Mouse (Mus musculus) liver, postnatal 0 days (tissue): ENCODE measurements around the gene Slc25a17. TPM values are rescaled to one million over a fixed set of nuclear protein-coding genes. Genes with fewer than 3 reads are reported as not detected.

Source experiments
- ATAC-seq: fragments of 200-750 bp; cut with Nextera tagmentation; 2 replicates; pipeline ENCODE4 v1.8.0; 2017; ENCODE audit warnings: mild to moderate bottlenecking, moderate library complexity
- DNase-seq: peaks from one replicate; pipeline ENCODE4 v3.0.0-alpha.2; 2016
- H3K27ac ChIP-seq: fragments of 300-500 bp; sonication (generic); 2 replicates; pipeline ENCODE4 v1.5.1; 2014; ENCODE audit warnings: antibody characterized with exemption, moderate library complexity, mild to moderate bottlenecking, low read depth
- H3K27me3 ChIP-seq: fragments of 300-500 bp; sonication (generic); 2 replicates; pipeline ENCODE4 v1.6.1; 2014; ENCODE audit warnings: low read length, control low read depth, mixed read lengths; ENCODE audit not compliant: insufficient read depth
- H3K36me3 ChIP-seq: fragments of 300-500 bp; sonication (generic); replicated peaks from 2 replicates; pipeline ENCODE4 v1.6.1; 2014; ENCODE audit warnings: mild to moderate bottlenecking, control low read depth, low read length, moderate library complexity, mixed read lengths; ENCODE audit not compliant: insufficient read depth
- H3K4me1 ChIP-seq: fragments of 300-500 bp; sonication (generic); 2 replicates; pipeline ENCODE4 v1.6.1; 2014; ENCODE audit warnings: antibody characterized with exemption, mild to moderate bottlenecking, control low read depth; ENCODE audit not compliant: insufficient read depth
- H3K4me2 ChIP-seq: fragments of 300-500 bp; sonication (generic); 2 replicates; pipeline ENCODE4 v1.6.1; 2014; ENCODE audit warnings: low read depth, mild to moderate bottlenecking, low read length, moderate library complexity, mixed read lengths
- H3K4me3 ChIP-seq: fragments of 300-500 bp; sonication (generic); 2 replicates; pipeline ENCODE4 v1.5.1; 2014; ENCODE audit warnings: low read depth, low read length
- H3K9ac ChIP-seq: fragments of 300-500 bp; sonication (generic); replicated peaks from 2 replicates; pipeline ENCODE4 v1.6.1; 2014; ENCODE audit warnings: mild to moderate bottlenecking, moderate library complexity
- H3K9me3 ChIP-seq: fragments of 300-500 bp; sonication (generic); 2 replicates; pipeline ENCODE4 v1.6.1; 2016; ENCODE audit warnings: mild to moderate bottlenecking, control low read depth, low read length, mixed read lengths
- CTCF ChIP-seq: sonication (generic); IDR thresholded peaks from 2 replicates; pipeline ENCODE4 v1.5.1; 2016; ENCODE audit warnings: antibody characterized with exemption, low read depth
- EP300 ChIP-seq: IDR thresholded peaks from 2 replicates; pipeline ENCODE4 v1.6.1; 2016; ENCODE audit warnings: antibody characterized with exemption, low read depth, mild to moderate bottlenecking
- WGBS: fragments of 180-500 bp; shearing (Covaris S2); extraction: QIAGEN DNeasy Blood & Tissue Kit; methylation state at CpG from one replicate; pipeline ENCODE4 v1.1.7; 2014; ENCODE audit not compliant: insufficient replicate concordance; 5-methylcytosine and 5-hydroxymethylcytosine counted together
- polyA plus RNA-seq: library from polyadenylated mRNA; unstranded; fragments of >200 nt; fragmentation: Nextera tagmentation; extraction: Ambion mirVana; gene quantifications from 2 replicates; pipeline ENCODE4 v1.2.1, GENCODE M21; 2015

The Slc25a17 gene
- polyA plus RNA-seq, 1 experiment from 2014 or later: 38.6 TPM

- no peak for DNase-seq
- no peak overlapping the region; the same call in 1 of the 2 replicates for H3K9ac ChIP-seq
- H3K9me3 ChIP-seq: no peaks in the 10 kb centered on the region
- H3K4me3 ChIP-seq: no peak overlapping the region
- 81% methylated on average over 2 of the region's 2 CpGs for WGBS
- H3K27ac ChIP-seq: no peak overlapping the region
- H3K36me3 ChIP-seq: peaks cover 5% of the 10 kb centered on the region; the same call in 1 of the 2 replicates
- no peak for TF ChIP-seq CTCF
- no peak overlapping the region for H3K4me2 ChIP-seq
- peaks cover 28% of the 10 kb centered on the region for H3K4me1 ChIP-seq
- no peak for ATAC-seq
- no peaks in the 10 kb centered on the region for H3K27me3 ChIP-seq
Observed at GRCm38 (mm10) chr15:81347466-81347865, 13.1 kb downstream of the Slc25a17 start.

DNA sequence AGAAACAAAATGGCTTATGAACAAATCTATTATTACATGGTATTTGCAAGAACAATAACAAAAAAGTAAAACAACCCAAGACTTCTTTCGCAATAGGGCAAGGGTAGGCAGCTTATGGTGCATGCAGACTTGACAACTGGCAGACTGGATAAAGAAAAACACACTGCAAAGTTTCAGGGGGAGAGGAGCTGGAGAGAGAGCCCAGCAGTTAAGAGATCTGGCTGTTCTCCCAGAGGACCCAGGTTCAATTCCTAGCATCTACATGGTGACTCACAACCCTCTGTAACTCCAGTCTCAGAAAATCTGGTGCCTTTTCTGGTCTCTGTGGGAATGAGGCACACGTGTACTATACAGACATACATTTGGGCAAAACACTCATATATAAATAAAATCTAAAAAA lies 19.2 kb downstream of the Slc25a17 start:
- WGBS: 83% methylated on average over 2 of the region's 2 CpGs
- Histone ChIP-seq H3K9ac (no peak overlapping the region), H3K27me3 (no peaks in the 10 kb centered on the region), H3K36me3 (peaks cover 18% of the 10 kb centered on the region), H3K4me1 (peaks cover 29% of the 10 kb centered on the region), H3K27ac (no peak overlapping the region), H3K4me2 (no peak overlapping the region), H3K9me3 (no peaks in the 10 kb centered on the region), H3K4me3 (no peak overlapping the region)
- no peak for ATAC-seq
- TF ChIP-seq CTCF (no peak), EP300 (no peak)
- DNase-seq: no peak

DNA sequence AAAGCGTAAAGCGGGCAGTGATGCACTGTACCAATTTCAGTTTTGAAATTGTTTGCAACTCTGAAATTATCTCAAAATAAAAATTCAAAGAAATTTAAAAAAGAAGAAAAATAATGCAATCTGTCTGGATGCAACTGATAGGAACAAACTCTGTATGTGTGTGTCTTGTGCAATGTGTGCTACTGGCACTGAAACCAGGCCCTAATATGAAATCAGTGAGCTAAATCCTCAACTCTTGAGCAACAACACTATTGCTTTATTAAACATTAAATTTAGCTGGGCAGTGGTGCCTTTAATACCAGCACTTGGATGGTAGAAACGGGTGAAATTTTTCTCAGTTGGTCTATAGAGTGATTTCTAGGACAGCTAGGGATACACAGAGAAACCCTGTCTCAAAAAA lies 21.5 kb downstream of the Slc25a17 start:
- Histone ChIP-seq H3K9me3 (no peaks in the 10 kb centered on the region), H3K36me3 (peaks cover 28% of the 10 kb centered on the region), H3K27ac (no peak overlapping the region), H3K4me2 (no peak overlapping the region), H3K27me3 (no peaks in the 10 kb centered on the region), H3K4me3 (no peak overlapping the region), H3K9ac (no peak overlapping the region), H3K4me1 (peaks cover 19% of the 10 kb centered on the region)
- ATAC-seq (peak; percentile 56; the same call in 1 of the 2 replicates), DNase-seq (no peak)
- no peak for TF ChIP-seq EP300
- TF ChIP-seq CTCF: no peak
- WGBS: 83% methylated on average over 3 of the region's 3 CpGs

DNA sequence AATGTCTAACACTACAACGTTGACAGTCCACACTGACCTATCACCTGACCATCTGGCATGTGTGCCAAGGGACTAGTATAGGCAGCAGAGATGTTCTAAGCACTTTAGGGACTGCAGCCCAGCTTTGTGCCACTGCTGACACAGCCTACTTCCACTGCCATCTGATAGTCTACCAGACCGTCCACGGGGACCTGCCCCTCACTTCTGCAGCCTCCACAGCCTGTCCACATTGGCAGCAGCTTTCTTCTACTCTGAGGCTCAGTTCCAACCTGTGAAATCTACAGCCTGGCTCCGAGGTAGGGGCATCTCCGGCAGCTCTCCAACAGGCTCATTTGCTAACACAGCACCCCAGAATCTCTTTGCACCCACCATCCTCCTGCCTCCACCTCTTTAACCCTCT lies 24.1 kb downstream of the Slc25a17 start:
- H3K9me3 ChIP-seq: no peaks in the 10 kb centered on the region
- TF ChIP-seq CTCF (no peak), EP300 (no peak)
- no peak for DNase-seq
- H3K4me1 ChIP-seq: peaks cover 5% of the 10 kb centered on the region; the same call in 1 of the 2 replicates
- H3K36me3 ChIP-seq: peaks cover 38% of the 10 kb centered on the region
- no peak overlapping the region for H3K4me3 ChIP-seq
- no peak overlapping the region for H3K4me2 ChIP-seq
- no peak overlapping the region for H3K9ac ChIP-seq
- no peak overlapping the region for H3K27ac ChIP-seq
- H3K27me3 ChIP-seq: no peaks in the 10 kb centered on the region
- no peak for ATAC-seq
- WGBS: 77% methylated on average over 5 of the region's 5 CpGs

DNA sequence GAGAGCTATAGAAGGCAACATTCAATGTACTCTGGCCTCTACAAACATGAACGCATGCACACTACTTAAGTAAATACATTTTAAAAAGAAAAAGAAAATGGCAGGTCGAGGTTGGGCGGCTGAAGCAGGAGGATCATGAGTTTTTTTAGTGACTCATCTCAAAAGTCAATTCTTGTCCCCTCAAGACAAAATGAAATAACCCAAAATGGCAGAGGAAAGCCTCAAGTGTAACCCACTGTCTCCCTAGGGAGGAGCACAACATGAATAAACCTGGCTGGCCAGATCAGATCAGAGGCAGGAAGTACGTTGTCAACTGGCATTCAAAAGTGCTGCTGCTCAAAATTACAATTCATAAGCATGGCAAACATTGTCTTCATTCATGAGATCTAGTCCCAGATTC lies 28.1 kb downstream of the Slc25a17 start:
- 81% methylated on average over 4 of the region's 4 CpGs for WGBS
- no peaks in the 10 kb centered on the region for H3K4me1 ChIP-seq

GRCm38 (mm10) chr15:81330816-81331433 lies 29.7 kb downstream of the Slc25a17 start:
- H3K27me3 ChIP-seq: no peaks in the 10 kb centered on the region

More for the DNA sequence above, 28.1 kb downstream of the Slc25a17 start:
- ATAC-seq (no peak), DNase-seq (no peak)
- Histone ChIP-seq H3K27me3 (no peaks in the 10 kb centered on the region), H3K9ac (no peak overlapping the region), H3K4me3 (no peak overlapping the region), H3K27ac (no peak overlapping the region), H3K36me3 (peaks cover 48% of the 10 kb centered on the region), H3K9me3 (no peaks in the 10 kb centered on the region), H3K4me2 (no peak overlapping the region)
- TF ChIP-seq EP300 (no peak), CTCF (no peak)

More at GRCm38 (mm10) chr15:81330816-81331433, 29.7 kb downstream of the Slc25a17 start:
- no peak for TF ChIP-seq EP300
- TF ChIP-seq CTCF: no peak
- H3K4me3 ChIP-seq: no peak overlapping the region
- 55% methylated on average over 3 of the region's 3 CpGs for WGBS
- H3K36me3 ChIP-seq: peaks cover 53% of the 10 kb centered on the region
- H3K9me3 ChIP-seq: no peaks in the 10 kb centered on the region
- no peak overlapping the region for H3K9ac ChIP-seq
- no peak for ATAC-seq
- H3K4me2 ChIP-seq: no peak overlapping the region
- H3K27ac ChIP-seq: no peak overlapping the region
- no peaks in the 10 kb centered on the region for H3K4me1 ChIP-seq
- no peak for DNase-seq
